Mouse (Mus musculus) liver, adult 2 months (tissue): ENCODE measurements at regions not wholly inside any gene's neighbourhood (a gene's known extent, or its start where the extent isn't known, plus 50 kb on each side); places are given as distances from the start of the nearest gene placed in this dataset.

Experiments
- DNase-seq: peaks from one replicate; pipeline ENCODE4 v3.0.0-alpha.2; 2011; ENCODE audit warnings: low read depth, low spot score; ENCODE audit errors: extremely low read depth
- H3K27ac ChIP-seq: fragments of 200-500 bp; replicated peaks from 2 replicates; pipeline ENCODE4 v1.5.1; 2012; ENCODE audit warnings: low read depth, mild to moderate bottlenecking, control low read depth, inconsistent platforms, low read length; ENCODE audit not compliant: insufficient read depth
- H3K27me3 ChIP-seq: fragments of 200-500 bp; 2 replicates; pipeline ENCODE4 v1.6.1; 2012; ENCODE audit warnings: mild to moderate bottlenecking, moderate library complexity, low read length, inconsistent platforms; ENCODE audit not compliant: control insufficient read depth, insufficient read depth
- H3K36me3 ChIP-seq: fragments of 200-500 bp; 2 replicates; pipeline ENCODE4 v1.6.1; 2012; ENCODE audit warnings: low read length, inconsistent platforms; ENCODE audit not compliant: control insufficient read depth, insufficient read depth
- H3K4me1 ChIP-seq: fragments of 200-500 bp; 2 replicates; pipeline ENCODE4 v1.6.1; 2011; ENCODE audit warnings: low read length; ENCODE audit not compliant: control insufficient read depth, insufficient read depth
- H3K4me3 ChIP-seq: fragments of 200-500 bp; 2 replicates; pipeline ENCODE4 v1.5.1; 2011; ENCODE audit warnings: low read depth, mild to moderate bottlenecking, control low read depth, low read length, moderate library complexity; ENCODE audit not compliant: insufficient read depth
- H3K79me2 ChIP-seq: fragments of 200-500 bp; 2 replicates; pipeline ENCODE4 v1.6.1; 2012; ENCODE audit warnings: inconsistent platforms, mild to moderate bottlenecking, low read length, moderate library complexity; ENCODE audit not compliant: control insufficient read depth, insufficient read depth
- H3K9ac ChIP-seq: fragments of 200-500 bp; 2 replicates; pipeline ENCODE4 v1.6.1; 2012; ENCODE audit warnings: low read depth, mild to moderate bottlenecking, control low read depth, inconsistent platforms, low read length
- CTCF ChIP-seq: fragments of 200-500 bp; IDR thresholded peaks from 2 replicates; pipeline ENCODE4 v1.5.1; 2011; ENCODE audit warnings: low read depth, low read length, control low read depth
- POLR2A ChIP-seq: fragments of 200-500 bp; IDR thresholded peaks from 2 replicates; pipeline ENCODE4 v1.6.1; 2011; ENCODE audit warnings: low read length, control low read depth; ENCODE audit not compliant: insufficient read depth; ENCODE audit errors: extremely low read depth
- WGBS: fragments of 180-500 bp; shearing (Covaris S2); methylation state at CpG from one replicate; pipeline ENCODE4 v1.1.7; 2018; 5-methylcytosine and 5-hydroxymethylcytosine counted together

- no peak overlapping the region for H3K9ac ChIP-seq
- H3K27ac ChIP-seq: no peak overlapping the region
- no peak overlapping the region for H3K4me3 ChIP-seq
- WGBS: 97% methylated on average over 2 of the region's 2 CpGs
- H3K27me3 ChIP-seq: no peaks in the 10 kb centered on the region
- H3K79me2 ChIP-seq: no peaks in the 10 kb centered on the region
- no peaks in the 10 kb centered on the region for H3K4me1 ChIP-seq
- no peaks in the 10 kb centered on the region for H3K36me3 ChIP-seq
- TF ChIP-seq POLR2A: no peak
- TF ChIP-seq CTCF: no peak
- no peak for DNase-seq
These were observed 113.3 kb upstream of the Prdm1 start for GRCm38 (mm10) chr10:44641616-44642015.

- TF ChIP-seq POLR2A: no peak
- TF ChIP-seq CTCF: no peak
- H3K4me3 ChIP-seq: no peak overlapping the region
- H3K27ac ChIP-seq: no peak overlapping the region
- DNase-seq: no peak
- H3K79me2 ChIP-seq: no peaks in the 10 kb centered on the region
- H3K4me1 ChIP-seq: no peaks in the 10 kb centered on the region
- H3K9ac ChIP-seq: no peak overlapping the region
- no peaks in the 10 kb centered on the region for H3K36me3 ChIP-seq
- WGBS: 98% methylated on average over 8 of the region's 8 CpGs
- no peaks in the 10 kb centered on the region for H3K27me3 ChIP-seq
These were observed 112.3 kb upstream of the Prdm1 start for GRCm38 (mm10) chr10:44640620-44641019.

DNA sequence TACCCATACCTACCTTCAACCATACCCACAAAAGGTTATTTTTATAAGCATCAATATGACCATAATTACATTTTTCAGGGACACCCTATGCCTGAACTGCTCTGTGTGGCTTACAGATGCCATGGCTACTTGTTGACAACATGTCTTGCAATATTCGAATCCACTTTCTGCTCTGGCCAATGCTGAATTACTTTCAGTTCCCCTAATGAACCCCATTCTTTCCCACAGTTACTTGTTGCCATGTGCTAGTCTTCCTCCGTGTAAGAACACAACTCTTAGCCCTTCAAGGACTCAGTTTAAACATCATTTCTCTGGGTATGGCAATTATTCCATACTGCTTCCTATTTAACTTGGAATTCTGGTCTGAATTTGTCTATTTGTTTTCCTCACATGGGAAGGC, 110.4 kb upstream of the Prdm1 start:
- no peak overlapping the region for H3K27ac ChIP-seq
- no peak overlapping the region for H3K4me3 ChIP-seq
- no peaks in the 10 kb centered on the region for H3K36me3 ChIP-seq
- 86% methylated on average over 2 of the region's 2 CpGs for WGBS
- TF ChIP-seq POLR2A (no peak), CTCF (no peak)
- peak; percentile 28 for DNase-seq
- no peaks in the 10 kb centered on the region for H3K27me3 ChIP-seq
- no peaks in the 10 kb centered on the region for H3K79me2 ChIP-seq
- no peak overlapping the region for H3K9ac ChIP-seq
- no peaks in the 10 kb centered on the region for H3K4me1 ChIP-seq

DNA sequence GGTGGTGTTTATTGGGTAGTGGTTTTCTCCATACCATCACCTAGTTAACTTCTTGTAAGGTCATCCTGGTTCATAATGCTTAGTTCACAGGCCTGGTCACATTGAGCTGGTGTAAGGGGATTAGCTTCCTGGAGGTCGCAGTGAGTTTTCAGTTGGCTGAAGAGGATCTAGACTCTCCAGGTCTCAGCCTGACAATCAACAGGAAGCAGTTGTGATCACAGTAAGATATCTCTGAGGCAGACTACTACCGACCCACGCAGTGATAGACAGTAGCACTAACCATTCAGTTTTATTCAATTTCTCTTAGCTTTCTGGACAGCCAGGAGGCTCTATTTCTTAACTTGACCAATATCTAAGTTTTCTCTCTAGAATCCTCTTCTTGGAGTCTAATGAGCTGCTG, 108.5 kb upstream of the Prdm1 start:
- H3K79me2 ChIP-seq: no peaks in the 10 kb centered on the region
- TF ChIP-seq CTCF (no peak), POLR2A (no peak)
- H3K36me3 ChIP-seq: no peaks in the 10 kb centered on the region
- H3K4me1 ChIP-seq: peaks cover 2% of the 10 kb centered on the region; the same call in 1 of the 2 replicates
- H3K27ac ChIP-seq: no peak overlapping the region
- H3K9ac ChIP-seq: no peak overlapping the region
- no peak for DNase-seq
- H3K27me3 ChIP-seq: no peaks in the 10 kb centered on the region
- 81% methylated on average over 3 of the region's 3 CpGs for WGBS
- no peak overlapping the region for H3K4me3 ChIP-seq

DNA sequence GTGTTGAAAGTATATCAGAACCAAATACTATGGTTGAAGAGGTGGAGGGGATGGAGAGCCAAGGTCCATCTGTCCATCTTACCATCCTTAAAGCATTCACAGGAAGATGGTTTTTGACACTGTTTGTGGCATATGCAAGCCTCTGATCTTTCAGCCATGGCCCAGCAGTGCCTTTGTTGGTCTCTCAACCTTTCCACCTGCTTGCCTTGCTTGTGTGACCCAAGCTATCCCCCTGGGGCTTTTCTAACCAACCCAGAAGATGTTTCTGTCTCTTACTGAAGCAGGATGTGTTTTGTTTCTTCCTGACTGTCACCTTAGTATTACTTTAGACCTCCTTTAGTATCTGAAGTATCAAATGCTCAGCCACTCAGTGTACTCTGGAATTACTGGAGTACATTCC, 107.8 kb upstream of the Prdm1 start:
- H3K4me3 ChIP-seq: no peak overlapping the region
- no peak overlapping the region for H3K9ac ChIP-seq
- H3K79me2 ChIP-seq: no peaks in the 10 kb centered on the region
- no peak for DNase-seq
- peaks cover 2% of the 10 kb centered on the region; the same call in 1 of the 2 replicates for H3K4me1 ChIP-seq
- no peak overlapping the region for H3K27ac ChIP-seq
- no peaks in the 10 kb centered on the region for H3K27me3 ChIP-seq
- no peaks in the 10 kb centered on the region for H3K36me3 ChIP-seq
- TF ChIP-seq POLR2A (no peak), CTCF (no peak)

DNA sequence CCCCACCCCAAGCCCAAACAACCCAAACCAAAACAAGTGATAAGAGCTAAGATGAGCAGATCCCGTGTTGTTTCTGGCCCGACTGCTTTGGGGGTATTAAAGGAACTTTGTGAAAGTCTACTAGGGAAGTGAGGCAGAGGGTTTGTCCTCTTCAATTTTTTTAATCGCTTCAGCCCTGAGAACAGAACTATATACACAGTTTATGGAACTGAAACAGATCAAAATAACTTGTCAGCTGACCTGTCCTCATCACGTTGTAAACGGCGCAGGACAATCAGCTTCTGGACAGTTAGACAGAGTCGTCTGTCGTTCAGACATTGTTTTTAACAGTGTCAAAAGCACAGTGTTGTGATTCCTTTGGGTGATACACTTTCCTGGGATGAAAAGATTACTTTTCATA, 103.3 kb upstream of the Prdm1 start:
- Histone ChIP-seq H3K79me2 (no peaks in the 10 kb centered on the region), H3K36me3 (no peaks in the 10 kb centered on the region), H3K27ac (no peak overlapping the region), H3K4me1 (peaks cover 2% of the 10 kb centered on the region; the same call in 1 of the 2 replicates), H3K27me3 (no peaks in the 10 kb centered on the region), H3K9ac (no peak overlapping the region), H3K4me3 (no peak overlapping the region)
- 66% methylated on average over 8 of the region's 8 CpGs for WGBS
- DNase-seq: peak; percentile 44
- TF ChIP-seq CTCF: no peak
- TF ChIP-seq POLR2A: no peak
